Mouse (Mus musculus): ENCODE data around the gene B3gat3. TPM values are rescaled to one million over a fixed set of nuclear protein-coding genes. Genes with fewer than 3 reads are reported as not detected.

The B3gat3 gene
- total RNA-seq, 2 experiments from 2014 or later = 19.5 to 28.9 TPM

- ATAC-seq (ENCODE audit: poor library complexity, severe bottlenecking) = peak; percentile 99
These were observed 22.2 kb upstream of the B3gat3 start, which contains the start of gene Ganab for GRCm38 (mm10) chr19:8897865-8898495. Gene Ganab (plus strand): TSS chr19:8898071.

- ATAC-seq (ENCODE audit: poor library complexity, severe bottlenecking) = no peak
These were observed 21.6 kb upstream of the B3gat3 start for GRCm38 (mm10) chr19:8898576-8898975.

GRCm38 (mm10) chr19:8899079-8899478 is 21.1 kb upstream of the B3gat3 start:
- ATAC-seq (ENCODE audit: poor library complexity, severe bottlenecking) = no peak

- ATAC-seq (ENCODE audit: poor library complexity, severe bottlenecking) = no peak
These were observed 16.8 kb upstream of the B3gat3 start for GRCm38 (mm10) chr19:8903412-8903811.

- ATAC-seq (ENCODE audit: poor library complexity, severe bottlenecking) = no peak
These were observed 11.6 kb upstream of the B3gat3 start for GRCm38 (mm10) chr19:8908531-8908930.

GRCm38 (mm10) chr19:8911810-8912209 is 8.4 kb upstream of the B3gat3 start:
- ATAC-seq (ENCODE audit: poor library complexity, severe bottlenecking) = no peak

- ATAC-seq (ENCODE audit: poor library complexity, severe bottlenecking) = no peak
These were observed 6.0 kb upstream of the B3gat3 start for GRCm38 (mm10) chr19:8914212-8914611.

- ATAC-seq (ENCODE audit: poor library complexity, severe bottlenecking) = no peak
These were observed 1.2 kb upstream of the B3gat3 start for GRCm38 (mm10) chr19:8919000-8919399.

GRCm38 (mm10) chr19:8919684-8920072 is 496 bp upstream of the B3gat3 start:
- no peak for ATAC-seq (ENCODE audit: poor library complexity, severe bottlenecking)

- ATAC-seq (ENCODE audit: poor library complexity, severe bottlenecking) = 0 out of 2 replicates have a peak, but pooled peaks have one; percentile 2
These were observed 690 bp downstream of the B3gat3 start for GRCm38 (mm10) chr19:8920836-8921291.

GRCm38 (mm10) chr19:8921741-8922140 is 1.6 kb downstream of the B3gat3 start:
- no peak for ATAC-seq (ENCODE audit: poor library complexity, severe bottlenecking)

GRCm38 (mm10) chr19:8926766-8927165 is 6.6 kb downstream of the B3gat3 start:
- ATAC-seq (ENCODE audit: poor library complexity, severe bottlenecking) = peak; percentile 16; the same call in 1 of the 2 replicates

GRCm38 (mm10) chr19:8927891-8928525 is 7.8 kb downstream of the B3gat3 start:
- ATAC-seq (ENCODE audit: poor library complexity, severe bottlenecking) = no peak

GRCm38 (mm10) chr19:8928689-8929223 is 8.6 kb downstream of the B3gat3 start:
- ATAC-seq (ENCODE audit: poor library complexity, severe bottlenecking) = no peak; the same call in 1 of the 2 replicates

- peak; percentile 85 for ATAC-seq (ENCODE audit: poor library complexity, severe bottlenecking)
These were observed 9.3 kb downstream of the B3gat3 start, which contains the start of the genes Rom1 and Eml3 for GRCm38 (mm10) chr19:8929224-8930088. Gene Rom1 (minus strand): TSS chr19:8929356. Gene Eml3 (plus strand): TSS chr19:8929552.

- ATAC-seq (ENCODE audit: poor library complexity, severe bottlenecking) = no peak
These were observed 9.9 kb downstream of the B3gat3 start for GRCm38 (mm10) chr19:8930117-8930516.

GRCm38 (mm10) chr19:8930771-8931170 is 10.6 kb downstream of the B3gat3 start:
- no peak for ATAC-seq (ENCODE audit: poor library complexity, severe bottlenecking)

GRCm38 (mm10) chr19:8936736-8937135 is 16.6 kb downstream of the B3gat3 start:
- no peak for ATAC-seq (ENCODE audit: poor library complexity, severe bottlenecking)

GRCm38 (mm10) chr19:8940526-8941133 is 20.5 kb downstream of the B3gat3 start:
- no peak for ATAC-seq (ENCODE audit: poor library complexity, severe bottlenecking)

GRCm38 (mm10) chr19:8941136-8941514 is 21.0 kb downstream of the B3gat3 start:
- no peak for ATAC-seq (ENCODE audit: poor library complexity, severe bottlenecking)

Measured in megakaryocyte, adult 5-6 weeks (primary cell).